Mouse (Mus musculus) Patski (cell line): Measurements from ENCODE around the gene Phactr4. TPM values are rescaled to one million over a fixed set of nuclear protein-coding genes. Genes with fewer than 3 reads are reported as not detected.

Source experiments
- ATAC-seq: fragments of 100-300 bp; one replicate; pipeline ENCODE4 v1.8.0; 2021
- CTCF ChIA-PET: fragments of 350-600 bp; sonication (Branson Sonifier 250); formaldehyde crosslinking; loops from one replicate; lab custom pipeline; 2022; ENCODE audit warnings: inconsistent platforms; lab: Charles Lee
- POLR2A ChIA-PET: fragments of 350-600 bp; sonication (Branson Sonifier 250); formaldehyde crosslinking; loops from one replicate; lab custom pipeline; 2022; ENCODE audit warnings: antibody characterized with exemption, inconsistent platforms; lab: Charles Lee
- DNase-seq: peaks from one replicate; pipeline ENCODE4 v3.0.0-alpha.2; 2011; ENCODE audit warnings: low read depth, low spot score
- H3K27me3 ChIP-seq: fragments of 371-371 bp; one replicate; pipeline ENCODE4 v1.5.1; 2021
- CTCF ChIP-seq: fragments of 100-300 bp; IDR thresholded peaks from one replicate; pipeline ENCODE4 v1.5.1; 2021
- in situ Hi-C: fragments of 300-500 bp; cut with MboI; formaldehyde crosslinking; loops from 3 replicates; pipeline ENCODE4 v1.11.1; 2018; ENCODE audit warnings: low pct_unique_long_range_greater_than_20kb, mixed read lengths
- polyA plus RNA-seq: library from polyadenylated mRNA; unstranded; gene quantifications from one replicate; pipeline ENCODE4 v1.2.3, GENCODE M21; 2021

The Phactr4 gene
- polyA plus RNA-seq, 1 experiment from 2014 or later, result 60.4 TPM

GRCm38 (mm10) chr4:132380965-132381616 lies 41.2 kb downstream of the Phactr4 start:
- CTCF ChIA-PET, result interaction anchor here (1.1 kb wide), 1 partner anchor 8 kb away, joined by 3 read pairs; no protein-coding TSS in a partner anchor
- H3K27me3 ChIP-seq, result no peaks in the 10 kb centered on the region
- DNase-seq (no peak), ATAC-seq (no peak)
- in situ Hi-C loops, result no loop called here
- POLR2A ChIA-PET, result no interaction called here
- no peak for TF ChIP-seq CTCF

GRCm38 (mm10) chr4:132373820-132374219 lies 48.5 kb downstream of the Phactr4 start:
- ChIA-PET POLR2A (no interaction called here), CTCF (interaction anchor here (1.3 kb wide), 1 partner anchor 24 kb away, joined by 3 read pairs; no protein-coding TSS in a partner anchor)
- no peak for TF ChIP-seq CTCF
- in situ Hi-C loops, result no loop called here
- no peak for DNase-seq
- no peaks in the 10 kb centered on the region for H3K27me3 ChIP-seq
- ATAC-seq, result no peak

GRCm38 (mm10) chr4:132369953-132370750 lies 52.1 kb downstream of the Phactr4 start:
- ATAC-seq, result peak; percentile 67
- CTCF ChIA-PET, result interaction anchor here (1.4 kb wide), 1 partner anchor 28 kb away, joined by 4 read pairs; no protein-coding TSS in a partner anchor
- in situ Hi-C loops, result loop anchor here (5.0 kb wide), 1 partner anchor 42 kb away; no protein-coding TSS in a partner anchor
- POLR2A ChIA-PET, result no interaction called here
- DNase-seq, result no peak
- TF ChIP-seq CTCF, result no peak
- no peaks in the 10 kb centered on the region for H3K27me3 ChIP-seq

- TF ChIP-seq CTCF, result no peak
- no peak for DNase-seq
- ChIA-PET CTCF (interaction anchor here (1.4 to 1.6 kb wide), 2 partner anchors 17 to 45 kb away, joined by 3 read pairs; no protein-coding TSS in a partner anchor), POLR2A (interaction anchor here (0.7 kb wide), 1 partner anchor 14 kb away, joined by 3 read pairs; no protein-coding TSS in a partner anchor)
- no peaks in the 10 kb centered on the region for H3K27me3 ChIP-seq
- peak; percentile 57 for ATAC-seq
- in situ Hi-C loops, result loop anchor here (5.0 kb wide), 1 partner anchor 45 kb away; no protein-coding TSS in a partner anchor
These were observed 54.6 kb downstream of the Phactr4 start for GRCm38 (mm10) chr4:132367480-132368201.

GRCm38 (mm10) chr4:132365450-132366060 lies 56.7 kb downstream of the Phactr4 start:
- no peak for TF ChIP-seq CTCF
- ChIA-PET CTCF (no interaction called here), POLR2A (interaction anchor here (0.7 kb wide), 1 partner anchor 1481 kb away, joined by 4 read pairs; no protein-coding TSS in a partner anchor)
- in situ Hi-C loops, result loop anchor here (5.0 kb wide), 1 partner anchor 47 kb away; no protein-coding TSS in a partner anchor
- DNase-seq (no peak), ATAC-seq (no peak)
- no peaks in the 10 kb centered on the region for H3K27me3 ChIP-seq

- no peak for ATAC-seq
- H3K27me3 ChIP-seq, result no peaks in the 10 kb centered on the region
- in situ Hi-C loops, result no loop called here
- CTCF ChIA-PET, result no interaction called here
- POLR2A ChIA-PET, result interaction anchor here (0.6 kb wide), 1 partner anchor 29 kb away, joined by 3 read pairs; no protein-coding TSS in a partner anchor
- no peak for DNase-seq
- no peak for TF ChIP-seq CTCF
These were observed 58.8 kb downstream of the Phactr4 start for GRCm38 (mm10) chr4:132363487-132363886.

- no peak for ATAC-seq
- no peak for TF ChIP-seq CTCF
- ChIA-PET POLR2A (no interaction called here), CTCF (no interaction called here)
- DNase-seq, result no peak
- in situ Hi-C loops, result no loop called here
- H3K27me3 ChIP-seq, result no peaks in the 10 kb centered on the region
These were observed 62.8 kb downstream of the Phactr4 start for GRCm38 (mm10) chr4:132359510-132359909.

GRCm38 (mm10) chr4:132356170-132356569 lies 66.1 kb downstream of the Phactr4 start:
- no peak for ATAC-seq
- no peak for TF ChIP-seq CTCF
- in situ Hi-C loops, result no loop called here
- CTCF ChIA-PET, result no interaction called here
- no peak for DNase-seq
- H3K27me3 ChIP-seq, result no peaks in the 10 kb centered on the region
- POLR2A ChIA-PET, result no interaction called here

- no peaks in the 10 kb centered on the region for H3K27me3 ChIP-seq
- ChIA-PET CTCF (no interaction called here), POLR2A (no interaction called here)
- ATAC-seq, result no peak
- in situ Hi-C loops, result no loop called here
- no peak for DNase-seq
- TF ChIP-seq CTCF, result no peak
These were observed 66.9 kb downstream of the Phactr4 start for GRCm38 (mm10) chr4:132355403-132355802.

- no peak for DNase-seq
- in situ Hi-C loops, result loop anchor here (5.0 kb wide), 1 partner anchor 158 kb away; the partner anchor contains the start of gene Sesn2
These were observed 67.7 kb downstream of the Phactr4 start for GRCm38 (mm10) chr4:132354571-132354970.

More at GRCm38 (mm10) chr4:132354571-132354970, 67.7 kb downstream of the Phactr4 start:
- POLR2A ChIA-PET, result no interaction called here
- H3K27me3 ChIP-seq, result no peaks in the 10 kb centered on the region
- TF ChIP-seq CTCF, result no peak
- CTCF ChIA-PET, result no interaction called here
- ATAC-seq, result no peak
